Mouse (Mus musculus) liver, embryonic 16.5 days (tissue): ENCODE data around the gene Sorcs2. TPM values are rescaled to one million over a fixed set of nuclear protein-coding genes. Genes with fewer than 3 reads are reported as not detected.
"Not testable (repeated sequence)": the region's sequence is repeated elsewhere in the genome, so short reads cannot be mapped to it uniquely, and the experiment has no call there.

Source experiments
- ATAC-seq: fragments of 200-750 bp; cut with Nextera tagmentation; 2 replicates; pipeline ENCODE4 v1.8.0; 2017; ENCODE audit warnings: low read depth, mild to moderate bottlenecking, moderate number of reproducible peaks, moderate library complexity
- H3K27ac ChIP-seq: fragments of 300-500 bp; sonication (generic); 2 replicates; pipeline ENCODE4 v1.5.1; 2014; ENCODE audit warnings: mild to moderate bottlenecking, low read length
- H3K27me3 ChIP-seq: fragments of 300-500 bp; sonication (generic); 2 replicates; pipeline ENCODE4 v1.6.1; 2014; ENCODE audit warnings: low read depth, low read length, mixed read lengths; ENCODE audit not compliant: control insufficient read depth, insufficient read depth
- H3K36me3 ChIP-seq: fragments of 300-500 bp; sonication (generic); 2 replicates; pipeline ENCODE4 v1.6.1; 2014; ENCODE audit warnings: mild to moderate bottlenecking; ENCODE audit not compliant: control insufficient read depth, insufficient read depth
- H3K4me1 ChIP-seq: fragments of 300-500 bp; sonication (generic); 2 replicates; pipeline ENCODE4 v1.6.1; 2014; ENCODE audit warnings: low read depth, low read length, mixed read lengths; ENCODE audit not compliant: control insufficient read depth
- H3K4me2 ChIP-seq: fragments of 300-500 bp; sonication (generic); 2 replicates; pipeline ENCODE4 v1.6.1; 2014; ENCODE audit warnings: low read depth, low read length, mixed read lengths
- H3K4me3 ChIP-seq: fragments of 300-500 bp; sonication (generic); 2 replicates; pipeline ENCODE4 v1.5.1; 2014; ENCODE audit warnings: low read depth, mild to moderate bottlenecking, low read length
- H3K9ac ChIP-seq: fragments of 300-500 bp; sonication (generic); 2 replicates; pipeline ENCODE4 v1.6.1; 2014; ENCODE audit warnings: low read depth, low read length
- H3K9me3 ChIP-seq: fragments of 300-500 bp; sonication (generic); replicated peaks from 2 replicates; pipeline ENCODE4 v1.6.1; 2016; ENCODE audit warnings: low read length; ENCODE audit not compliant: control insufficient read depth
- WGBS: fragments of 180-500 bp; shearing (Covaris S2); extraction: QIAGEN DNeasy Blood & Tissue Kit; methylation state at CpG from one replicate; pipeline ENCODE4 v1.1.7; 2014; ENCODE audit not compliant: insufficient replicate concordance; 5-methylcytosine and 5-hydroxymethylcytosine counted together
- polyA plus RNA-seq: library from polyadenylated mRNA; unstranded; fragments of >200 nt; fragmentation: Nextera tagmentation; extraction: Ambion mirVana; gene quantifications from 2 replicates; pipeline ENCODE4 v1.2.1, GENCODE M21; 2015

The Sorcs2 gene
- polyA plus RNA-seq, 1 experiment from 2014 or later: 0.99 TPM

DNA sequence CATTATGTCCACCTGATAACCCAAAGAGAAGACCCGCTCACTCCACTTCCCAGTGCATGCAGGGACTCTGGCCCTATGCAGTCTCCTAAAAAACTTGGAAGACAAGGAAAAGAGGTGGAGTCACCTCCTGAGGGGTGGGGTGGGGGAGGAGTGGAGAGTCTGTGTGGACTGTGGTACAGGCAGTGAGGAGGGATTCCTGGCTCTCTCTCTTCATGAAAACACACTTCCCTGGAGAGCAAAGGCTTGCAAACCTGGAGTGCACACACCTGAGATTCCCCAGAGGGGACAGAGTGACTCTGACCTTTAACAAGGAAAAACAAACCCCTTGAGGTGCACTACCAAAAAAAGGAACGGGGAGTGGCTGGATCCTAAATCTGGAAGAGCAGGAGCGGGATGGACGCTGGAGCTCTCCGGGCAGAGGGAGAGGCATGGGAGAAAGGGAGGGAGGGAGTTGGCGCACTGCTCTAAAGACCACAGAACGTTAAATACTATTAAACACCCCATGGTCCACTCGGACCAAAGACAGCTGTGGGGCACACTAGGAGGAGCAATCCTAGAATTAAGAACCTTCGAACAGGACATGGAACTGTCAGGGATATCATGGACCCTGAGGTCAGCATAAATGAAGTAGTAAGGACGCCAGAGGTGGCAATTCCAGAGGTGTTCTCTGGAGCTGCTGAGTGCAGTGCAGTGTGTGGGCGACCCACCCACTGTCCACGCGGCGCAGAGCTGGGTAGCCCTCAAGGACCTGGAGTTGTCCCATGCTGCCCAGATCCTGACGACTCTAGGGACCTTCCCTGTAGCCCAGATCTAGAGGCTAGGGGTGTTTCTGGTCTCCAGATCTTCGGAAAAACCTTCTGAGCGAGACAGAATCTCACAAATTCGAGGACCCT, 1.2 kb downstream of the Sorcs2 start:
- Histone ChIP-seq H3K4me3 (peak overlapping the region; percentile 57), H3K9ac (no peak overlapping the region), H3K9me3 (no peaks in the 10 kb centered on the region), H3K36me3 (no peaks in the 10 kb centered on the region), H3K27me3 (peaks cover 17% of the 10 kb centered on the region), H3K27ac (no peak overlapping the region), H3K4me1 (no peaks in the 10 kb centered on the region), H3K4me2 (peak overlapping the region; percentile 71)
- ATAC-seq: no peak
- WGBS: 7% methylated on average over 18 of the region's 18 CpGs

DNA sequence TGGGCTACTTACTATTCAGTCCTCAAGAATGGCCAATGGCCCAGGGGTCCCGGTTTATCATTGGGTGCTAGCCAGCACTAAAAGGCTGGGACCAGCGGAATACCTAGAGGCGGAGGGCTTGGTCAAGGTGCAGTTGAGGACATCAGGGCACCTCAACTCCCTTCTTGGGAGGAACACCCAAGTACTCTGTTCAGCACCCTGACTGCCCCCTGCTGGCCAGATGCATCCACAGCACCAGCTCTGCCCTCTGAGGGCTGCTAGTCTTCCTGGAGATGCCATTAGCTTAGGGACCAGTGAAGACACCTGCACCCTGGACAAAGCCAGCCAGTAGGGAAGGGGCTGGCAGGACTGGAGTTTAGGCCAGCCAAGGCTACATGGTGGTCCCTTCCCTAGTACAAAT, 1.9 kb downstream of the Sorcs2 start:
- WGBS: 46% methylated on average over 3 of the region's 3 CpGs
- H3K27me3 ChIP-seq: peaks cover 17% of the 10 kb centered on the region
- H3K9me3 ChIP-seq: no peaks in the 10 kb centered on the region
- no peak for ATAC-seq
- no peak overlapping the region for H3K4me3 ChIP-seq
- H3K36me3 ChIP-seq: no peaks in the 10 kb centered on the region
- H3K4me2 ChIP-seq: no peak overlapping the region
- no peaks in the 10 kb centered on the region for H3K4me1 ChIP-seq
- no peak overlapping the region for H3K27ac ChIP-seq
- no peak overlapping the region for H3K9ac ChIP-seq

- H3K9me3 ChIP-seq: no peaks in the 10 kb centered on the region
- H3K27ac ChIP-seq: no peak overlapping the region
- H3K36me3 ChIP-seq: no peaks in the 10 kb centered on the region
- H3K9ac ChIP-seq: no peak overlapping the region
- H3K27me3 ChIP-seq: peaks cover 17% of the 10 kb centered on the region
- H3K4me2 ChIP-seq: no peak overlapping the region
- no peak for ATAC-seq
- H3K4me1 ChIP-seq: no peaks in the 10 kb centered on the region; the same call in 1 of the 2 replicates
- 51% methylated on average over 11 of the region's 11 CpGs for WGBS
- H3K4me3 ChIP-seq: no peak overlapping the region
Measured at GRCm38 (mm10) chr5:36394840-36395515, 3.0 kb downstream of the Sorcs2 start.

- Histone ChIP-seq H3K4me3 (no peak overlapping the region), H3K36me3 (no peaks in the 10 kb centered on the region), H3K4me2 (no peak overlapping the region), H3K9ac (no peak overlapping the region), H3K27ac (no peak overlapping the region), H3K9me3 (no peaks in the 10 kb centered on the region), H3K4me1 (no peaks in the 10 kb centered on the region; the same call in 1 of the 2 replicates), H3K27me3 (peaks cover 2% of the 10 kb centered on the region)
- ATAC-seq: no peak
- 75% methylated on average over 4 of the region's 4 CpGs for WGBS
Measured at GRCm38 (mm10) chr5:36391751-36392150, 6.2 kb downstream of the Sorcs2 start.

DNA sequence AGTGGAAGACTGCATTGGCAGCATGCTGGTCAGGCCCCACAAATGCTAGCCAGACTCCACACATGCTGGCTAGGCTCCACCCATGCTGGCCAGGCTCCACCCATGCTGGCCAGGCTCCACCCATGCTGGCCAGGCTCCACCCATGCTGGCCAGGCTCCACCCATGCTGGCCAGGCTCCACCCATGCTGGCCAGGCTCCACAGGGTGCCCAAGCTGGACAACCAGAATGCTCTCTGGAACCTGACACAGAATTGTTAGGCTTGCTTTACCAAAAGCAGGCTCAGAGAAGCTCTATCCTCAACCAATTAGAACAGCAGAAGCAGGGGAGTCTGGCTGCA, 7.4 kb downstream of the Sorcs2 start:
- not testable (repeated sequence) for H3K4me3 ChIP-seq, H3K4me1 ChIP-seq, ATAC-seq, H3K9ac ChIP-seq, H3K9me3 ChIP-seq, H3K4me2 ChIP-seq, H3K36me3 ChIP-seq, H3K27me3 ChIP-seq, H3K27ac ChIP-seq

- no peak overlapping the region for H3K9ac ChIP-seq
- H3K9me3 ChIP-seq: no peaks in the 10 kb centered on the region
- 48% methylated on average over 9 of the region's 9 CpGs for WGBS
- H3K36me3 ChIP-seq: no peaks in the 10 kb centered on the region
- H3K27ac ChIP-seq: no peak overlapping the region
- H3K27me3 ChIP-seq: no peaks in the 10 kb centered on the region
- ATAC-seq: peak; percentile 27; the same call in 1 of the 2 replicates
- H3K4me2 ChIP-seq: no peak overlapping the region
- no peak overlapping the region for H3K4me3 ChIP-seq
- H3K4me1 ChIP-seq: no peaks in the 10 kb centered on the region; the same call in 1 of the 2 replicates
Measured at GRCm38 (mm10) chr5:36389731-36390590, 8.0 kb downstream of the Sorcs2 start.

GRCm38 (mm10) chr5:36385062-36385461, 12.9 kb downstream of the Sorcs2 start:
- Histone ChIP-seq H3K4me3 (no peak overlapping the region), H3K36me3 (no peaks in the 10 kb centered on the region), H3K4me1 (no peaks in the 10 kb centered on the region; the same call in 1 of the 2 replicates), H3K4me2 (no peak overlapping the region), H3K9me3 (no peaks in the 10 kb centered on the region), H3K9ac (no peak overlapping the region), H3K27ac (no peak overlapping the region), H3K27me3 (no peaks in the 10 kb centered on the region)
- WGBS: 36% methylated on average over 5 of the region's 5 CpGs
- no peak for ATAC-seq

DNA sequence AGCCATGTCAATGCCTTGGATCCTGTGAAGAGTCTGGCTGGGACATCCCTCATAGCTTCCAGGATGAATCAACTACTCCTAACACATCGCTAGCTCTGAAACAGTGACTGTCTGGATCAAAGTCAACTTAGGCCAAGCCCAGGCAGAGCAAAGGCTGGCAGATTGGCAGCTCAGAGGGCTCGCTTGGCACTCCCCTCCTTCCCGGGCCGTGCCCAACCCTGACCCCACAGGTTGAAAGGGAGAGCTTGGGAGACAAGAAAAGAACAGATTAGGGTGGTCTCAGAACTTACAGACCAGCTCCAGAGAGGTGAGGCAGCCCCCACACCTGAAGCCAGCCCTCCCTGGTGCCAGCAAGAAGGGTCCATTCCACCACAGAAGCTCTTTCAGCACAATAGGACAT, 14.5 kb downstream of the Sorcs2 start:
- H3K9ac ChIP-seq: no peak overlapping the region
- no peaks in the 10 kb centered on the region for H3K36me3 ChIP-seq
- no peaks in the 10 kb centered on the region for H3K4me1 ChIP-seq
- H3K4me3 ChIP-seq: no peak overlapping the region
- no peak overlapping the region for H3K4me2 ChIP-seq
- H3K9me3 ChIP-seq: no peaks in the 10 kb centered on the region
- no peak for ATAC-seq
- 53% methylated on average over 4 of the region's 4 CpGs for WGBS
- H3K27ac ChIP-seq: no peak overlapping the region
- no peaks in the 10 kb centered on the region for H3K27me3 ChIP-seq
